Mouse (Mus musculus) frontal cortex, adult (tissue): Measurements from ENCODE around the gene Trim15.
A peak's percentile ranks its signal among the peaks of the same experiment; 100 is the strongest.

Experiments used
- ATAC-seq: cut with Nextera tagmentation; 2 replicates; pipeline ENCODE4 v1.9.2; 2017; ENCODE audit warnings: mild to moderate bottlenecking, moderate library complexity, mixed read lengths; ENCODE audit not compliant: low TSS enrichment

The Trim15 gene

GRCm38 (mm10) chr17:36869284-36869954, 2.4 kb upstream of the Trim15 start, which contains the start of gene Trim10:
Gene Trim10, plus strand, starts transcription at chr17:36869574.
- ATAC-seq: no peak

DNA sequence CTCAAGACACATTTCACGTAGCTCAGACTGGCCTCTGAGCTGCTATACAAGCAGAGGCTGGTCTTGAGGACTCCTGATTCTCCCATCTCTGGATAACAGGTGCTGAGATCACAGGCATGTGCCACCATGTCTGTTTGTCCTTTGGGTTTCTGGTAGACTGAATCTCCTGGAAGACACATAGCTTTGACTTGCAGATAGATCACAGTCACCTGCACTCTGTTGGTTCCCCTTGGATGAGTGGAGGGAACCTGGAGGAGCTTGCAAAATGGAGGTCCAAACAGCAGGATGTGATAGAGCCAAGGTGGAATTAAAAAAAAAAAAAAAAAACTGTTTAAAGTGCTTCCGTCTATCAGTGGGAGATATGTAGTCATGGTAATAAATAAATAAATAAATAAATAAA, 1.8 kb upstream of the Trim15 start:
- no peak for ATAC-seq

DNA sequence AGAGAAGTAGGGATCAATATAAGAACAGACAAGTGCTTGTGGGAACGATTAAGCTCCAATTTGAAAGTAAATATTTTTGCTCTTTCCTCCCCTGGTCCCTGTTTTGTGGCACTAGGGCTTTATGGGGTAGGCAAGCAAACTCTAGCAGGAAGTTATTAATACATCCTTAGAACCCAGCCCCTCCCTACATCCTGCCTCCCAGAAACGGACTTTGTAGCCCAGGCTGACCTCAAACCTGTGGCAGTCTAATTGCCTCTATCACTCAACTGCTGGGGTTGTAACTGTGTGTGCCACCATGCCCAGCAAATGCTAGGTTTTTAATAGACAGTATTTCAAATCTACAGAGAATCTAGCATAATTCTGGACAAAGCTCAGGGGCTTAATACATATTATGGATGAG, 5.3 kb downstream of the Trim15 start:
- no peak for ATAC-seq

- ATAC-seq: no peak
Observed at GRCm38 (mm10) chr17:36858181-36858580, 8.8 kb downstream of the Trim15 start.

DNA sequence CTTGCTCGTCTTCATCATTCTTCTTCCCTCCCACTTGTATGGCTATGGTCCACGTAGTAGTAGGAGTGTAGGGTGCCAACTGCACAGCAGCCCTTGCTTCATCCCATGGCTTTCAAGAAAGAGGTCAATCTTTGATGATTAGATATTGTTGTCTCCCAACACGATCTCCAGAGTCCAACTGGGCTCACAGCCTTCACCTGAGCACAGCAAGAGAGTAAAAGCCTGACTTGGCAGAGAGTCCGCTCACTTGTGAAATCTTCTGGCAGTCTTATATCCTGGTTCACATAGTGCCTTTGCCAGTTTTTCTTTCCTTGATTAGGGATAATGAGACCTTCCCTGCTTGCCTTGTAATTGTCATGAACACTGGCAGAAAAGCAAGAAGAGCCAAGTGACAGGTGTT, 10.8 kb downstream of the Trim15 start:
- no peak for ATAC-seq

DNA sequence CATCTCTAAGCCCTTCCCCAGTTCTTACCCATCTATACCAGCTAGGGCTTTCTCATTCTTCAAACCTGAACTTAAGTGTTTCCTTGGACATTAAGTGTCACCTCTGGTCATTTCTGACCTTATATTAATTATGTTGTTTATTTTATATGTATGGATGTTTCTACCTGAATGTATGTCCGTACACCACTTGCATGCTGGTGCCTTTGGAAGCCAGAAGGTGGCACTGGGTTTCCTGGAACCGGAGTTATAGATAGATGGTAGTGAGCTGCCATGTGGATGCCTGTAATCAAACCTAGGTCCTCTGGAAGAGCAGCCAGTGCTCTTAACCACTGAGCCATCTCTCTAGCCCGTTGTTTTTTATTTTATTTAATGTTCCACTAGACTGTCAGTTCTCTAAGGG, 11.5 kb downstream of the Trim15 start:
- ATAC-seq: no peak

GRCm38 (mm10) chr17:36851627-36852026, 15.4 kb downstream of the Trim15 start:
- ATAC-seq: no peak

DNA sequence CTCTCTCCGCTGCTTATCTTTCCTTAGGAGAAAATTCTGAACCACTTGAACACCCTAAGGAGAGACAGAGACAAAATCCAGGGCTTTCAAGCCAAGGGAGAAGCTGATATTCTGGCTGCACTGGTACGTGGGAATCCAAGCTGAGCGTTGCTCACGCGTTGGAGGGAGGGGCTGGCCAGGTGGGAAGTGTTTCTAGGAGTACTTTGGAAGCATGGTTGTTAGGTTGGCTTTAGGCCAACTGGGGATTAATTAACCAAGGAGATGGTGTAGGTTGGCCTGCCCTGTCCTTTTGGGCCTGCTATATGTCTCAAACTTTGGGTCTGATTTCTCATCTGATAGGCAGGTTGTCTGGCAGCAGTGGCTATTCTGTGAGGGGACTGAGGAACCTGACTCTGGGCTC, 15.8 kb downstream of the Trim15 start:
- ATAC-seq: no peak

DNA sequence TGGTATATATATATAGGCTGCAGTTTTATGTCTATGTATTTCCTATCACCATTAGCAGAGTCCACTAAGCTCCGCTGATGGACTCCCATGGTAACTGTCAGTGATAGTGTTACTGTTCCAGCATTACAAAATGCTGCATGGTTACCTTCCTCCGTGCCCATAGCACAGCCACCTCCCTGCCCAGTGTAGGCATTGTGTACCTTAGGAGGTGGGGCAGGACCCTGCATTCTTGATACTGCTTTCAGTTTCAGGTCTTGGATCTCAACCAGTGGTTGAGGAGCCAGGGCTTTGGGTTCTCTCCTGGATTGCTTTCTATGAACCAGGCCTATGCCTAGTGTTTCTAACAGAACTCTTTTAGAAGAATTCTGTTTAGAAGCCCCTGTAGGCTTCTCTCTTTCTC, 17.0 kb downstream of the Trim15 start:
- no peak for ATAC-seq

- ATAC-seq: no peak
Observed at GRCm38 (mm10) chr17:36848911-36849310, 18.1 kb downstream of the Trim15 start.

GRCm38 (mm10) chr17:36844725-36845124, 22.3 kb downstream of the Trim15 start:
- no peak for ATAC-seq

GRCm38 (mm10) chr17:36844286-36844719, 22.7 kb downstream of the Trim15 start:
- no peak for ATAC-seq

DNA sequence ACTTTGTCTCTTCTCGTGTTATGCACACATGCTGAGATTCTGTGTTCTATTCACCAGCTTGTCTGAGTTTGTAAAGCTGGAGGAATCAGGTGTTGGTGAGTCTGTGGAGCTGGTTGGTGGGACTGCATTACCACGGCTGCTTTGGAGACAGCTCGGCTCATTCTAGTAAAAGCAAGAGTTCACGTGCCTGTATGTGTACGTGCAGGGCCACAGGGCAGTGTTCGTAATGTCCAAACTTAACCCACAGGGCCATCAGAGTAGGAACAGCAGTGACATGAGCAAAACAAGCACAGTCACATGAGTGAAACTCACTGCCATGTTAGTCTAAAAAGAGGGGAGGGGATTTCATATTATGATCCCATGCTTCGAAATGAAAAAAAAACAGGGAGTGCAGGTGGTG, 23.3 kb downstream of the Trim15 start:
- no peak for ATAC-seq

- ATAC-seq: no peak
Observed at GRCm38 (mm10) chr17:36840961-36841445, 26.0 kb downstream of the Trim15 start.

- no peak for ATAC-seq
Observed at GRCm38 (mm10) chr17:36839931-36840330, 27.1 kb downstream of the Trim15 start.

DNA sequence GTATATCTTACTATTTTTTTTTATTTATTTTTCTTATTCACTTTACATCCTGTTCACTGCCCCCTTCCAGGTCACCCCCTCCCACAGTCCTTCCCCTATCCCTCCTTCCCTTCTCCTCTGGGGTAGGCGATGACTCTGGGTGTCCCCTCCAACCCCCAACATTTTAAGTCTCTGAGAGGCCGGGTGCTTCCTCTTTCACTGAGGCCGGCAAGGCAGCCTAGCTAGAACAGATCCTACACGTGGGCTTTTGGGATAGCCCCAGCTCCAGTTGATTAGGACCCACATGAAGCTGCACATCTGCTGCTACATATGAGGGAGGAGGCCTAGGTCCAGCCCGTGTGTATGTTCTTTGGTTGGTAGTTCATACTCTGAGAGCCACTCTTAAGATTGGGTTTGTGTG, 28.0 kb downstream of the Trim15 start:
- ATAC-seq: no peak

DNA sequence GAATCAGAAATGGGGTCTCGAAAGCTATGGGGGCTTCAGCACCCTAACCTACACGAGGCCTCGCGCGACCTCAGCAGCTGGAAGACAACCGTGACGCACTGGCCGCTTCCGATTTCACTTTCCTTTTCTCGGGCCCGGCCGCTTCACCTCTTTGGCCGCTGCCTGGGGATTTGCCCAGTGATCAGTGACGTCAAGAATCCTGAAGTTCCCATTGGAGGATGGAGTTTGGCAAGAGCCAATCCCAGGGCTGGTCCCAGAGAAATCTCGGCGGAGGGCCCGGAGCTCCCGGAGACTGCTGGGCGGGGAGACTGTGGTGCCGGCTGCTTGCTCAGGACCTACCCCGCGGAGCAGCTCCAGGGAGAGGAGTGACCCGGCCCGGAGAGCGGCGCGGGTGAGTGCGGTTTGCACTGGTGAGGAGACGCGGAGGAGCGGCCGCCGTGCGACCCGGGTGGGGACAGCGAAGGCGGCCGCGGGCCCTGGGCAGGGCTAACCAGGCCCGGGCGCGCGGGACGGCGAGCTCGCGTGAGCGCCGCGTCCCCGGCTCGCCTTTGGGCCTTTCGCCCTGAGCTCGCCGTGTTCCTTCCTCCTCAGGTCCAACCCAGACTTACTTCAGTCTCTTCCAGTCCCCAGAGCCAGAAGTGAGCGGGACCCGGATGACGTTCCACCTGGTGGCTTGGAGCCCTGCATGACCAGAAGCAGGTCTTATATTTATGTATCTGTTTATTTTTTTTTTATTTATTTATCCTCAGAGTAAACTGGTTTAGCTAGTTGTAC, 29.9 kb downstream of the Trim15 start, which contains the start of gene Trim26:
Trim26 (plus strand) TSS at position 261 of the 774 bp plus-strand sequence.
- ATAC-seq: peak; percentile 99

GRCm38 (mm10) chr17:36836427-36836812, 30.6 kb downstream of the Trim15 start:
- ATAC-seq: no peak

- peak; percentile 70 for ATAC-seq
Observed at GRCm38 (mm10) chr17:36835591-36836426, 31.2 kb downstream of the Trim15 start.

DNA sequence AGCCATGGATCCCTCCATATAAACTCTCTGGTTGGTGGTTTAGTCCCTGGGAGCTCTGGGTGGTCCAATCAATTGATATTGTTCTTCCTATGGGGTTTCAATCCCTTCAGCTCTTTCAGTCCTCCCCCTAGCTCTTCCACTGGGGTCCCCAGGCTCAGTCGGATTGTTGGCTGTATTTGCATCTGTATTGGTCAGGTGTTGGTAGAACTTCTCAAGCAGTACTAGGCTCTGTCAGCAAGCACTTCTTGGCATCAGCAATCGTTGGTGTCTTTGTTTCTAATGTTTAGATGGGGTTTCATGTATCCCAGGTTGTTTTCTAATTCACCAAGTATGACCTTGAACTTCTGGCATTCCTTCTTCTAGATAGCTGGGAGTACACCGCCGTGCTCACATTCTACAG, 34.3 kb downstream of the Trim15 start:
- ATAC-seq: no peak

- no peak for ATAC-seq
Observed at GRCm38 (mm10) chr17:36830470-36830869, 36.5 kb downstream of the Trim15 start.

- ATAC-seq: no peak
Observed at GRCm38 (mm10) chr17:36828488-36828887, 38.5 kb downstream of the Trim15 start.
